Mouse (Mus musculus) MEL (cell line): ENCODE measurements around the gene Kif26b. TPM values are rescaled to one million over a fixed set of nuclear protein-coding genes. Genes with fewer than 3 reads are reported as not detected.

Experiments used
- DNase-seq: peaks from one replicate; pipeline ENCODE4 v3.0.0; 2011; ENCODE audit warnings: low read depth, low spot score
- H3K27ac ChIP-seq: 2 replicates; pipeline ENCODE4 v1.5.1; 2012; ENCODE audit warnings: low read depth, mild to moderate bottlenecking, control low read depth, low read length, moderate library complexity; ENCODE audit not compliant: control insufficient read depth
- H3K27me3 ChIP-seq, 2 experiments: fragments of 150-350 bp in 1 of 2; sonication (generic) in 1 of 2; 2 replicates each; pipeline ENCODE4 v1.6.1; 2012; ENCODE audit warnings: low read length in 2 of 2, mild to moderate bottlenecking in 2 of 2, improper control_type of control experiment in 1 of 2, moderate library complexity in 1 of 2; ENCODE audit not compliant: insufficient read depth in 2 of 2, control insufficient read depth in 1 of 2
- H3K36me3 ChIP-seq, 2 experiments: 2 replicates each; pipeline ENCODE4 v1.6.1; 2012 to 2014; ENCODE audit warnings: low read length in 2 of 2, improper control_type of control experiment in 1 of 2, inconsistent platforms in 1 of 2, mild to moderate bottlenecking in 1 of 2; ENCODE audit not compliant: insufficient read depth in 2 of 2, control insufficient read depth in 1 of 2
- H3K4me1 ChIP-seq, 2 experiments: fragments of 150-350 bp in 1 of 2; sonication (generic) in 1 of 2; 2 replicates each; pipeline ENCODE4 v1.6.1; 2012; ENCODE audit warnings: low read length in 2 of 2, improper control_type of control experiment in 1 of 2, mild to moderate bottlenecking in 1 of 2; ENCODE audit not compliant: insufficient read depth in 2 of 2, control insufficient read depth in 1 of 2
- H3K4me3 ChIP-seq, 2 experiments: fragments of 150-350 bp in 1 of 2; sonication (generic) in 1 of 2; 2 replicates each; pipeline ENCODE4 v1.5.1; 2012; ENCODE audit warnings: low read depth in 2 of 2, low read length in 2 of 2, mild to moderate bottlenecking in 2 of 2, moderate library complexity in 2 of 2, control low read depth in 1 of 2, improper control_type of control experiment in 1 of 2; ENCODE audit not compliant: control insufficient read depth in 1 of 2, insufficient read depth in 1 of 2
- H3K79me2 ChIP-seq: 2 replicates; pipeline ENCODE4 v1.6.1; 2012; ENCODE audit warnings: mild to moderate bottlenecking, low read length, moderate library complexity; ENCODE audit not compliant: control insufficient read depth, poor library complexity, insufficient read depth
- H3K9ac ChIP-seq: 2 replicates; pipeline ENCODE4 v1.6.1; 2012; ENCODE audit warnings: low read depth, mild to moderate bottlenecking, control low read depth, low read length, moderate library complexity; ENCODE audit not compliant: control insufficient read depth, poor library complexity, severe bottlenecking
- H3K9me3 ChIP-seq: fragments of 150-350 bp; sonication (generic); replicated peaks from 2 replicates; pipeline ENCODE4 v1.6.1; 2012; ENCODE audit warnings: mild to moderate bottlenecking, low read length, improper control_type of control experiment, moderate library complexity; ENCODE audit not compliant: insufficient read depth
- BHLHE40 ChIP-seq: IDR thresholded peaks from 2 replicates; pipeline ENCODE4 v1.6.1; 2012; ENCODE audit warnings: low read depth, mild to moderate bottlenecking, inconsistent platforms, low read length, improper control_type of control experiment, borderline replicate concordance
- CTCF ChIP-seq, 3 experiments: IDR thresholded peaks in 2 of 3; conservative IDR thresholded peaks in 1 of 3; 2 replicates each; pipeline ENCODE4 v1.5.1; 2011 to 2012; ENCODE audit warnings: low read length in 3 of 3, low read depth in 2 of 3, mild to moderate bottlenecking in 2 of 3, improper control_type of control experiment in 1 of 3, inconsistent platforms in 1 of 3, mixed read lengths in 1 of 3, moderate library complexity in 1 of 3; ENCODE audit not compliant: control insufficient read depth in 1 of 3, insufficient read depth in 1 of 3, poor library complexity in 1 of 3, severe bottlenecking in 1 of 3
- ELF1 ChIP-seq: IDR thresholded peaks from 2 replicates; pipeline ENCODE4 v1.6.1; 2014; ENCODE audit warnings: low read depth, mild to moderate bottlenecking, inconsistent platforms, low read length, improper control_type of control experiment, moderate library complexity
- EP300 ChIP-seq, 2 experiments: IDR thresholded peaks; 2 replicates each; pipeline ENCODE4 v1.6.1; 2011; ENCODE audit warnings: improper control_type of control experiment in 2 of 2, low read length in 2 of 2, low read depth in 1 of 2, mild to moderate bottlenecking in 1 of 2
- GABPA ChIP-seq: IDR thresholded peaks from 2 replicates; pipeline ENCODE4 v1.6.1; 2012; ENCODE audit warnings: low read depth, mild to moderate bottlenecking, inconsistent platforms, low read length, improper control_type of control experiment, moderate library complexity
- KAT2A ChIP-seq: conservative IDR thresholded peaks from 2 replicates; pipeline ENCODE4 v1.6.1; 2012; ENCODE audit warnings: low read depth, low read length, improper control_type of control experiment, inconsistent platforms
- NRF1 ChIP-seq: IDR thresholded peaks from 2 replicates; pipeline ENCODE4 v1.6.1; 2014; ENCODE audit warnings: low read depth, mild to moderate bottlenecking, inconsistent platforms, low read length, improper control_type of control experiment, moderate library complexity; ENCODE audit not compliant: poor library complexity, insufficient read depth, severe bottlenecking
- SIN3A ChIP-seq: IDR thresholded peaks from 2 replicates; pipeline ENCODE4 v1.6.1; 2012; ENCODE audit warnings: low read length, improper control_type of control experiment, inconsistent platforms
- SMC3 ChIP-seq: IDR thresholded peaks from 2 replicates; pipeline ENCODE4 v1.6.1; 2011; ENCODE audit warnings: low read depth, low read length, improper control_type of control experiment
- UBTF ChIP-seq: IDR thresholded peaks from 2 replicates; pipeline ENCODE4 v1.6.1; 2012; ENCODE audit warnings: low read depth, mild to moderate bottlenecking, inconsistent platforms, low read length, improper control_type of control experiment, moderate library complexity, borderline replicate concordance; ENCODE audit not compliant: insufficient read depth
- USF2 ChIP-seq, 2 experiments: IDR thresholded peaks; 2 replicates each; pipeline ENCODE4 v1.6.1; 2011 to 2012; ENCODE audit warnings: improper control_type of control experiment in 2 of 2, low read length in 2 of 2, borderline replicate concordance in 1 of 2, inconsistent platforms in 1 of 2, low read depth in 1 of 2, mild to moderate bottlenecking in 1 of 2; ENCODE audit not compliant: insufficient read depth in 1 of 2
- ZC3H11A ChIP-seq: IDR thresholded peaks from 2 replicates; pipeline ENCODE4 v1.6.1; 2012; ENCODE audit warnings: low read depth, mild to moderate bottlenecking, inconsistent platforms, low read length, improper control_type of control experiment
- ZNF384 ChIP-seq: IDR thresholded peaks from 2 replicates; pipeline ENCODE4 v1.6.1; 2012; ENCODE audit warnings: low read depth, mild to moderate bottlenecking, inconsistent platforms, low read length, improper control_type of control experiment
- polyA plus RNA-seq, 2 experiments: library from polyadenylated mRNA; stranded (reverse) in 1 of 2; unstranded in 1 of 2; fragments of >175 nt in 1 of 2; fragments of >200 nt in 1 of 2; gene quantifications; 2 replicates each; pipeline versions ENCODE4 v1.2.1 to v1.2.4; 2012; ENCODE audit warnings: low replicate concordance in 2 of 2, low read depth in 1 of 2; ENCODE audit not compliant: insufficient read length in 2 of 2, insufficient read depth in 1 of 2, missing spikeins in 1 of 2
- total RNA-seq: library from RNA; depleted of rRNA; stranded (reverse); fragments of 300-350 nt; gene quantifications from 2 replicates; pipeline ENCODE4 v1.2.3, GENCODE M21; 2012

Kif26b gene
- total and polyA plus RNA-seq, 3 experiments: 0.08 to 0.50 TPM; not detected in 1

DNA sequence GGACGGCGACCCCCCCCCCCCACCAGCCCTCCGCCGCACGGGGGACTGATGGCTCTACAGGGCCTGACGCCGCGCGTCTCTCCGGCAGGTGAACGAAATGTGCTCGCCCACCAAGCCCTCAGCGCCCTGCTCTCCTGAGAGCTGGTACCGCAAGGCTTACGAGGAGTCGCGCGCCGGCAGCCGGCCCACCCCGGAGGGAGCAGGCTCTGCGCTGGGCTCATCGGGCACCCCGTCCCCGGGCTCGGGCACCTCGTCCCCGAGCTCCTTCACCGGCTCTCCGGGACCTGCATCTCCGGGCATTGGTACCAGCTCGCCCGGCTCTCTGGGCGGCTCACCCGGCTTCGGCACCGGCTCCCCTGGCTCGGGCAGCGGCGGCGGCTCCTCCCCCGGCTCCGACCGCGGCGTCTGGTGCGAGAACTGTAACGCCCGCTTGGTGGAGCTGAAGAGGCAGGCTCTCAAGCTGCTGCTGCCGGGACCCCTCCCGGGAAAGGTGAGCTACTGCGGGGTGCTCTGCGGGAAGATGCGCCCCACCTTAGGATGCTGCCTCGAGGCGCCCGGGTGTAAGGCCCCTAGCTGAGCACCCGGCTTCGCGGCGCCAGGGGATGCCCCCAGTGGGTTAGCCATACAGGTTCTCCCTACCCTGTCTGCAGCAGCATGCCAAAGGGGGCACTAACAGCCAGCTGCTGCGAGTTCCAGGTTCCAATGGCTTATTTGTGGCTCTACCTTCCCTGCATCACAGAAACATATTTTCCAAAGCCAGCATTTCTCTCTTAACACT lies 1.6 kb downstream of the Kif26b start:
- H3K4me1 ChIP-seq: no peaks in the 10 kb centered on the region
- DNase-seq: no peak
- no peaks in the 10 kb centered on the region for H3K27me3 ChIP-seq
- no peak overlapping the region for H3K4me3 ChIP-seq
- no peak overlapping the region for H3K27ac ChIP-seq
- no peak for TF ChIP-seq ZC3H11A
- no peak for TF ChIP-seq ZNF384
- no peak for TF ChIP-seq BHLHE40
- TF ChIP-seq USF2 (IDR thresholded peaks at IDR 0.05; ENCODE audit: borderline replicate concordance in 1 of 2, insufficient read depth in 1 of 2, low read depth in 1 of 2, low read length in 2 of 2): no peak
- H3K9me3 ChIP-seq: no peaks in the 10 kb centered on the region
- H3K79me2 ChIP-seq: no peaks in the 10 kb centered on the region
- no peak overlapping the region for H3K9ac ChIP-seq
- no peaks in the 10 kb centered on the region for H3K36me3 ChIP-seq

GRCm38 (mm10) chr1:178540247-178540646 lies 11.3 kb downstream of the Kif26b start:
- H3K4me1 ChIP-seq: peaks cover 0 to 5% of the 10 kb centered on the region in 2 experiments; a peak in 1 of 4 replicates
- H3K27ac ChIP-seq: no peak overlapping the region
- DNase-seq: no peak
- TF ChIP-seq EP300 (IDR thresholded peaks at IDR 0.05; ENCODE audit: low read depth in 1 of 2, low read length in 2 of 2): no peak
- TF ChIP-seq ELF1: no peak
- TF ChIP-seq SMC3: no peak
- TF ChIP-seq UBTF: no peak
- no peak for TF ChIP-seq SIN3A
- TF ChIP-seq GABPA: no peak
- TF ChIP-seq USF2 (IDR thresholded peaks at IDR 0.05; ENCODE audit: borderline replicate concordance in 1 of 2, insufficient read depth in 1 of 2, low read depth in 1 of 2, low read length in 2 of 2): no peak
- TF ChIP-seq ZNF384: no peak
- no peak for TF ChIP-seq NRF1
- no peak for TF ChIP-seq KAT2A
- TF ChIP-seq CTCF (IDR thresholded peaks at IDR 0.05 in 2 of 3, conservative IDR thresholded peaks at IDR 0.05 in 1 of 3; ENCODE audit: control insufficient read depth in 1 of 3, insufficient read depth in 1 of 3, low read depth in 2 of 3, low read length in 3 of 3, poor library complexity in 1 of 3, severe bottlenecking in 1 of 3): no peak
- TF ChIP-seq, all 39 proteins: peak for 0
- no peaks in the 10 kb centered on the region for H3K9me3 ChIP-seq
- H3K36me3 ChIP-seq: peaks cover 0 to 3% of the 10 kb centered on the region in 2 experiments; a peak in 2 of 4 replicates
- no peak overlapping the region for H3K9ac ChIP-seq
- H3K4me3 ChIP-seq: no peak overlapping the region
- H3K79me2 ChIP-seq: no peaks in the 10 kb centered on the region
- H3K27me3 ChIP-seq: no peaks in the 10 kb centered on the region
